Mouse (Mus musculus) heart, embryonic 16.5 days (tissue): Measurements from ENCODE around the gene Elmod3. TPM values are rescaled to one million over a fixed set of nuclear protein-coding genes. Genes with fewer than 3 reads are reported as not detected.

Source experiments
- ATAC-seq: fragments of 200-750 bp; cut with Nextera tagmentation; replicated peaks from 2 replicates; pipeline ENCODE4 v1.8.0; 2017; ENCODE audit warnings: moderate number of reproducible peaks; ENCODE audit not compliant: insufficient read depth, low FRiP score; ENCODE audit errors: extremely low read depth
- H3K27ac ChIP-seq: fragments of 300-500 bp; sonication (generic); 2 replicates; pipeline ENCODE4 v1.5.1; 2014; ENCODE audit warnings: mild to moderate bottlenecking, low read length, control low read depth, moderate library complexity
- H3K27me3 ChIP-seq: fragments of 300-500 bp; sonication (generic); 2 replicates; pipeline ENCODE4 v1.6.1; 2014; ENCODE audit warnings: low read length, mixed read lengths; ENCODE audit not compliant: control insufficient read depth, insufficient read depth
- H3K36me3 ChIP-seq: fragments of 300-500 bp; sonication (generic); 2 replicates; pipeline ENCODE4 v1.6.1; 2014; ENCODE audit not compliant: control insufficient read depth, insufficient read depth
- H3K4me1 ChIP-seq: fragments of 300-500 bp; sonication (generic); 2 replicates; pipeline ENCODE4 v1.6.1; 2014; ENCODE audit warnings: low read length, mixed read lengths; ENCODE audit not compliant: control insufficient read depth, insufficient read depth
- H3K4me2 ChIP-seq: fragments of 300-500 bp; sonication (generic); 2 replicates; pipeline ENCODE4 v1.6.1; 2014; ENCODE audit warnings: low read depth, mild to moderate bottlenecking, control low read depth, low read length
- H3K4me3 ChIP-seq: fragments of 300-500 bp; sonication (generic); 2 replicates; pipeline ENCODE4 v1.5.1; 2014; ENCODE audit warnings: mild to moderate bottlenecking, control low read depth, low read length
- H3K9ac ChIP-seq: fragments of 300-500 bp; sonication (generic); 2 replicates; pipeline ENCODE4 v1.6.1; 2014; ENCODE audit warnings: low read length, control low read depth
- H3K9me3 ChIP-seq: fragments of 300-500 bp; sonication (generic); replicated peaks from 2 replicates; pipeline ENCODE4 v1.6.1; 2016; ENCODE audit warnings: low read length; ENCODE audit not compliant: control insufficient read depth
- WGBS: fragments of 180-500 bp; shearing (Covaris S2); extraction: QIAGEN DNeasy Blood & Tissue Kit; methylation state at CpG from one replicate; pipeline ENCODE4 v1.1.7; 2014; 5-methylcytosine and 5-hydroxymethylcytosine counted together
- polyA plus RNA-seq: library from polyadenylated mRNA; unstranded; fragments of >200 nt; fragmentation: Nextera tagmentation; extraction: Ambion mirVana; gene quantifications from 2 replicates; pipeline ENCODE4 v1.2.1, GENCODE M21; 2015

Elmod3 gene
- polyA plus RNA-seq, 1 experiment from 2014 or later: 13.8 TPM

DNA sequence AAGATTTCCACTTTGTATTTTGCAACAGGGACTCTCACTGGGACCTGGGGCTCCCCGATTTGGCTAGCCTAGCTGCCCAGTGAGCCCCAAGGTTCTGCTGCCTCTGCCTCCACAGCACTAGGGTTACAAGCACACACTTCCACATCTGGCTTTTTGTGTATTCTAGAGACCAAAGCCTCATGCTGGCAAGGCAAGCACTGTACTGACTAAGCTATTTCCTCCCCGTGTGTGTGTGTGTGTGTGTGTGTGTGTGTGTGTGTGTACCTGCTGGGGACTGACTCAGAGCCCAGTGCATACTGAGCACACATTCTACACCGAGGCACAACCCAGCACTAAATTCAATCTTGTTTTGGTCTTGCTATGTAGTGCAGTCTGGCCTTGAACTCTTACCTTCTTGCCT, 11.5 kb downstream of the Elmod3 start:
- Histone ChIP-seq H3K9ac (no peak overlapping the region), H3K4me1 (no peaks in the 10 kb centered on the region), H3K36me3 (0 out of 2 replicates have a peak, but pooled peaks cover 4% of the 10 kb centered on the region), H3K4me2 (no peak overlapping the region), H3K27me3 (no peaks in the 10 kb centered on the region), H3K4me3 (no peak overlapping the region), H3K9me3 (no peaks in the 10 kb centered on the region), H3K27ac (no peak overlapping the region)
- 77% methylated on average over 3 of the region's 3 CpGs for WGBS
- ATAC-seq: no peak

DNA sequence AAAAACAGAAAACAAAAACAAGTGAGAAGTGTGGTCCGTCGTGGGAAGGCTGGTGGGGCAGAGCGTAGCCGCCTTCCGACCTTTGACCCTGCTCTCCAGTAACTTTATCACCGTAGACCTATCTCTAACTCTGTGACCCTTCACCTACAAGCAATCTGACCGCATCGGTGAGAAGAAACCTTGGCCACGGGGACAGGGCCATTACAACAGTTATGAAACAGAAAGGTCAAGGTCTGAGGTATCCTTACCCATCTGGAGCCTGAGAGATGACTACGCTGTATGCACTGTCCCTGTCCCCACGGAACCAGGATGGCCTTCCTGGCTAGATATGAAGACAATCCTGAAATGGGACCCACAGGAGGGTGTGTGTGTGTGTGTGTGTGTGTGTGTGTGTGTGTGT, 14.1 kb downstream of the Elmod3 start:
- Histone ChIP-seq H3K27ac (no peak overlapping the region), H3K9me3 (no peaks in the 10 kb centered on the region), H3K4me1 (no peaks in the 10 kb centered on the region), H3K9ac (no peak overlapping the region), H3K27me3 (no peaks in the 10 kb centered on the region), H3K4me3 (no peak overlapping the region), H3K4me2 (no peak overlapping the region), H3K36me3 (peaks cover 11% of the 10 kb centered on the region)
- 78% methylated on average over 11 of the region's 11 CpGs for WGBS
- no peak for ATAC-seq

DNA sequence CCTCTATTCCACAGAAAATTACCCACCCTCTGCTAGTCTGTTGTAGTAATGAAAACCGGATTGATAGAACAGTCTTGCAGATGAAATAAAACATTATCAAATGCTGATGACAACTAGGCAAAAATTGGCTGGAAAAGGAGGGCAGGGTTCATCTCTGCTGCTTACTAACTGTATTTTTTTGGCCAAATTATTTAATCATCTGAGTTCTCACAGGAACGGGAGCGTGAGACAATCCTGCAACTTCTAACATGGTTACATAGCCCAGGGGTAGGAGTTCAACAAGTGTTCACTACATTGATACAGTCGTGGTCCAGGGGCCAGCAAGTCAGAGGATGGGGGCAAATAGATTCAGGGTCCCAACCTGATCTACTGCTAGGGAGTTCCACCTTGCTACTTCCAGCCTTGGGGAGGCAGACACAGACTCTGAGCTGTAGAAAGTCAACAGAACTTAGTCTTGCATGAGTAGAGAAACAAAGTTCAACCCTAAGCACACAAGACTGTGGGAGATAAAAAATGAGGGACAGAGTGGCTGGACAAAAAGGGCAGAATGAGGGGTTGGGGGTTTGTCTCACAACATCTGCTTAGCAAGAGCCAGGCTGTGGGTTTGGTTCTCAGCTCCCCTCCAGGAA, 14.9 kb downstream of the Elmod3 start:
- Histone ChIP-seq H3K27me3 (no peaks in the 10 kb centered on the region), H3K4me3 (no peak overlapping the region), H3K9ac (no peak overlapping the region), H3K4me1 (no peaks in the 10 kb centered on the region), H3K36me3 (peaks cover 11% of the 10 kb centered on the region), H3K27ac (no peak overlapping the region), H3K9me3 (no peaks in the 10 kb centered on the region), H3K4me2 (no peak overlapping the region)
- ATAC-seq: no peak
- 88% methylated on average over 4 of the region's 4 CpGs for WGBS

DNA sequence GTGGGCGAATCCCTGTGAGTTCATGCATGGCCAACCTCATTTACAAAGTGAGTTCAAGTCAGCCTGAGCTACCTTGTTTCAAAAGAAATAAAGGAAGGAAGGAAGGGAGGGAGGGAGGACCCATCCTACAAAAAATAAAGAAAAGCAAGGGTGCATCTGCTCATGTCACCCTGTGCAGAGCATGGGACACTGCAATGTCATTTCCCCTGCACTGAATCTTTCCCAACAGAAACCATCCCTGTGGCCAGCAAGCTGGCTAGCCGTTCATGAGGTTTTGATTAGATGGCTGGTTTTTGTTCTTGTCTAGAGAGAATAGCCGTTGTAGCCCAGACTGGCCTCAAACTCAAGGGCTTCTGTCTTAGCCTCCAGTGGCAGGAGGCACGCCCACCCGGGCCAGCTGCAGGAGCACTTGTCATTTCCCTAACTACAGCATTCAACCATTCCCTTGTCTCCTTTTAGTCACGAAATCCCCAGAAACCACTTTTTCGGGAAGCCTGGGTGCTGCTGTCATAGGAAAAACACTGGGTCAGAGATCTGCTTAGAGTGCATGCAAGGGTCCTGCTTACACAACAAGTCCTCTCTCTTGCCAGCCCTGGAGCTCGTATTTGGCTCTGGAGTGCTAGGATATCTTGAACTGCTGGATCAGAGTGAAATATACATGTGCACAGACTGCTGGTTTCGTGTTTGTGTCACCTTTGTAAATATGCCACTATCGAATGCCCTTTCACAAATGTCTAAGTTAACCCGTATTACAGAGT, 16.4 kb downstream of the Elmod3 start:
- ATAC-seq: no peak
- WGBS: 73% methylated on average over 11 of the region's 11 CpGs
- no peak overlapping the region for H3K4me3 ChIP-seq
- no peaks in the 10 kb centered on the region for H3K27me3 ChIP-seq
- no peak overlapping the region for H3K4me2 ChIP-seq
- no peaks in the 10 kb centered on the region for H3K9me3 ChIP-seq
- H3K36me3 ChIP-seq: peaks cover 11% of the 10 kb centered on the region
- no peak overlapping the region for H3K9ac ChIP-seq
- no peaks in the 10 kb centered on the region for H3K4me1 ChIP-seq
- H3K27ac ChIP-seq: no peak overlapping the region

DNA sequence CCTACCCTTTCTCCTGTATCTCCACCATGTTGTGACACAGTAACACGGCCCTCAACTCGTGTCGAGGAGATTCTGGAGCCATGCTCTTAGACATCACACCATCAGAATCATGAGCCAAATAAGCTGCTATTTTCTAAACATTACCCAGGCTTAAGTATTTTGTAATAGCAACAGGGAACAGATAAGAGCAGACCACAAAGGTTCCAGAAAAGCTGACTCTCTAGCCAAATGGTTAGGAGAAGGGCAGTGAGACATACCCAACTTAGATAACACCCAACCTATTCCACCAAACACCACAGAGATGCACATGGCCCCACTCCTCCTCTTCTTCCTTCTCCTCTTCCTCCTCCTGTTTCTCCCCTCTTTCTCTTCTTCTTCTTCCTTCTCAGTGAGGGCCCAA, 22.2 kb downstream of the Elmod3 start:
- WGBS: 92% methylated on average over 3 of the region's 3 CpGs
- no peak overlapping the region for H3K4me3 ChIP-seq
- no peak overlapping the region for H3K27ac ChIP-seq
- H3K36me3 ChIP-seq: peaks cover 8% of the 10 kb centered on the region
- H3K4me2 ChIP-seq: no peak overlapping the region
- ATAC-seq: no peak
- H3K27me3 ChIP-seq: no peaks in the 10 kb centered on the region
- no peak overlapping the region for H3K9ac ChIP-seq
- no peaks in the 10 kb centered on the region for H3K4me1 ChIP-seq
- H3K9me3 ChIP-seq: no peaks in the 10 kb centered on the region

DNA sequence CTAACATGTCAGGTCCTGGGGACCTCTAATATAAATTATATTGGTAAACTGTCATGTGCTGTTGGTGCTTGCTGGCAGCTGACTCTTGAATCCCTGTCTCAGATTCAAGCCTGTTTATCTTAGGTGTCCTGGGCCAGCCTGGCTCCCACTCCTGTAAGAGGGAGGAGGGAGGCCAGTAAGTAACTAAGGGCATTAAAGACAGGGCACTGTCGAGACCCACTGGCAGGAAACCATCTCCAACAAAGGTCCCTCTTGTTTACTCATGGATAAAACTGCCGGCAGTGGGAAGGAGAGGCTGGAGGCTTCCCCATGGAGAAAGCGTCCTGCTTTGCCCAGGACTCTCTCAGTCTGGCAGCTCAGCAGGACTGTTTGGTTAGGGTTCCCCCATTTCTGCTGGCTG, 26.4 kb downstream of the Elmod3 start:
- Histone ChIP-seq H3K9ac (no peak overlapping the region), H3K4me2 (no peak overlapping the region), H3K4me1 (no peaks in the 10 kb centered on the region), H3K9me3 (no peaks in the 10 kb centered on the region), H3K36me3 (peaks cover 2% of the 10 kb centered on the region; the same call in 1 of the 2 replicates), H3K27ac (no peak overlapping the region), H3K27me3 (no peaks in the 10 kb centered on the region), H3K4me3 (no peak overlapping the region)
- 41% methylated on average over 3 of the region's 3 CpGs for WGBS
- no peak for ATAC-seq

DNA sequence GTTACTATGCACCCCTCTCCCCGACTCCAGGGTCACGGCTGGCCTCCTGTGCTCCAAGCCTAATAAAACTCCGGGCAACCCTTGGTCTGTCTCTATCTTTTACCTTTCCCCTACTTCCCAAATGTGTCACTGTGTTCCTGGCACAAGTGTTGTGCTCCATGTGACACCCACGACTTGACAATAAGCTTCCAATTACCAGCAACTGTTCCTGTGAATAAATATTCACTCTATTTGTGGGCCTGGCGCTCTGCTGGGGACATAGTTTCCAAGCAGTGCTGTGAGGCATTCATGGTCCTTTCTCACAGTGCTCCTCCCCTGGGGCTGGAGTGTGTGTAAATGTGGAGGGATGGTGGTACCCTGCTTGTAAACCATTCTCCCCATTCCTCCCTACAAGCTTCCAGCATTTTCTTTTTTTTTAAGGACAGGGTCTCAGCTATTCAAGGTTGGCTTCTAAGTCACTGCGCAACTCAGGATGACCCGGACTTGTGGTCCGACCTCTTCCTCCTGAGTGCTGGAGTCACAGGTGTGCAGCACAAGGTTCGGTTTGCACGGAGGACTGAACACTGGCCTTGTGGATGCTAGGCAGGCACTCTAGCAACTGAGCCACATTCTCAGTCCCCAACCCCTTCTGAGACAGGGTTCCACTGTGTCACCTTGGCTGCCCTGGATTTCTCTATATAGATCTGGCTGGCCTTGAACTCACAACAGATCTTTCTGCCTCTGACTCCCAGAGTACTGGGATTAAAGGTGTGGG, 27.4 kb downstream of the Elmod3 start:
- WGBS: 81% methylated on average over 10 of the region's 10 CpGs
- Histone ChIP-seq H3K4me2 (no peak overlapping the region), H3K4me3 (no peak overlapping the region), H3K4me1 (peaks cover 1% of the 10 kb centered on the region; the same call in 1 of the 2 replicates), H3K9me3 (no peaks in the 10 kb centered on the region), H3K27ac (no peak overlapping the region), H3K9ac (no peak overlapping the region), H3K36me3 (peaks cover 2% of the 10 kb centered on the region; the same call in 1 of the 2 replicates), H3K27me3 (no peaks in the 10 kb centered on the region)
- peak; percentile 33; the same call in 1 of the 2 replicates for ATAC-seq

DNA sequence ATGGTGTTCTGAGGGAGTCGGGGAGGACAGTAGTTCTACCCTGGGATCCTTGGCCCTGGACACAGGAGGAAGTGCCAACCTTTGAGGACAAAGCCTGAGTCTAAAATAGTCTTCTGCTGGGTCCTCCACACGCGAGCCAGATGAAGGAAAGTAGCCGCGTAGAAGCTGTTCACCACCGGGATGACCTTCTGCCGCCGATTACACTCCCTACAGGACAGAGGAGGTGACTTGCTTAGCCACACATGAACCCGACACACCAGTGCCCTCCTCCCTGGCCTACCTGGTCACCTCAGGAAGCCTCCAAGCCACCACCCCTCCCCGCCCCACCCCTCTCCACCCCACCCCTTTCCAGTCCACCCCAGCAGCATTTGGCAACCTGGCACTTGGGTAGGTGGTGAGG, 29.5 kb downstream of the Elmod3 start:
- H3K27me3 ChIP-seq: no peaks in the 10 kb centered on the region
- no peak for ATAC-seq
- H3K4me1 ChIP-seq: peaks cover 2% of the 10 kb centered on the region; the same call in 1 of the 2 replicates
- no peak overlapping the region for H3K9ac ChIP-seq
- H3K4me2 ChIP-seq: no peak overlapping the region
- WGBS: 85% methylated on average over 10 of the region's 10 CpGs
- peaks cover 2% of the 10 kb centered on the region; the same call in 1 of the 2 replicates for H3K36me3 ChIP-seq
- H3K27ac ChIP-seq: no peak overlapping the region
- no peaks in the 10 kb centered on the region for H3K9me3 ChIP-seq
- no peak overlapping the region for H3K4me3 ChIP-seq

DNA sequence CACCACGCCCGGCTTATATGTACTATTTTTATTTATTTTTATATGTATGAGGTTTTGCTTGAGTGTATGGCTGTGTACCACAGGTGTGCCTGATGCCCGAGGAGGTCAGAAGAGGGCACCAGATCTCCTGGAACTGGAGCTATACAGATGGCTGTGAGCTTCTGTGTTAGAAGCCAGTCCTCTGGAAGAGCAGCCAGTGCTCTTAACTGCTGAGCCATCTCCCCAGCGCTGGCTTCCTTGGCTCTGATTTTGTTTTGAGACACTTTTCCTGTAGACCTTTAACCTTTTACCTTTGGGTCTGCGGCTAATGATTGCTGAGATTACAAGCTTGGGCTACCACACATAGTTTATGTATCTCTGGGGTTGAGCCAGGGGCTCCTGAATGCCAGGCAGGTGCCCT, 30.7 kb downstream of the Elmod3 start:
- Histone ChIP-seq H3K9me3 (no peaks in the 10 kb centered on the region), H3K4me2 (no peak overlapping the region)

More for the DNA sequence above, 30.7 kb downstream of the Elmod3 start:
- Histone ChIP-seq H3K27ac (no peak overlapping the region), H3K4me3 (no peak overlapping the region), H3K36me3 (no peaks in the 10 kb centered on the region; the same call in 1 of the 2 replicates), H3K9ac (no peak overlapping the region), H3K27me3 (no peaks in the 10 kb centered on the region), H3K4me1 (peaks cover 2% of the 10 kb centered on the region; the same call in 1 of the 2 replicates)
- no peak for ATAC-seq
- WGBS: 83% methylated on average over 5 of the region's 5 CpGs
